Mouse (Mus musculus) hindbrain, embryonic 11.5 days (tissue): ENCODE results near the gene Etfbkmt. TPM values are rescaled to one million over a fixed set of nuclear protein-coding genes. Genes with fewer than 3 reads are reported as not detected.
"Not testable (repeated sequence)": the region's sequence is repeated elsewhere in the genome, so short reads cannot be mapped to it uniquely, and the experiment has no call there.

Experiments
- ATAC-seq: fragments of 200-750 bp; cut with Nextera tagmentation; 2 replicates; pipeline ENCODE4 v1.8.0; 2017; ENCODE audit warnings: mild to moderate bottlenecking, moderate TSS enrichment, moderate library complexity; ENCODE audit not compliant: low FRiP score
- DNase-seq: peaks from one replicate; pipeline ENCODE4 v3.0.0-alpha.2; 2015; ENCODE audit warnings: low spot score
- H3K27ac ChIP-seq: fragments of 300-500 bp; sonication (generic); 2 replicates; pipeline ENCODE4 v1.5.1; 2014; ENCODE audit warnings: mild to moderate bottlenecking, low read depth, low read length
- H3K27me3 ChIP-seq: fragments of 300-500 bp; sonication (generic); 2 replicates; pipeline ENCODE4 v1.6.1; 2014; ENCODE audit warnings: mild to moderate bottlenecking, low read length, moderate library complexity, mixed read lengths; ENCODE audit not compliant: control insufficient read depth, insufficient read depth
- H3K36me3 ChIP-seq: fragments of 300-500 bp; sonication (generic); 2 replicates; pipeline ENCODE4 v1.6.1; 2014; ENCODE audit warnings: mild to moderate bottlenecking, low read length, moderate library complexity, mixed read lengths; ENCODE audit not compliant: control insufficient read depth, insufficient read depth
- H3K4me1 ChIP-seq: fragments of 300-500 bp; sonication (generic); replicated peaks from 2 replicates; pipeline ENCODE4 v1.6.1; 2014; ENCODE audit warnings: low read length, mixed read lengths; ENCODE audit not compliant: control insufficient read depth, insufficient read depth
- H3K4me2 ChIP-seq: fragments of 300-500 bp; sonication (generic); replicated peaks from 2 replicates; pipeline ENCODE4 v1.6.1; 2014; ENCODE audit warnings: mild to moderate bottlenecking, low read depth, low read length
- H3K4me3 ChIP-seq: fragments of 300-500 bp; sonication (generic); 2 replicates; pipeline ENCODE4 v1.5.1; 2014; ENCODE audit warnings: low read depth, low read length
- H3K9ac ChIP-seq: fragments of 300-500 bp; sonication (generic); 2 replicates; pipeline ENCODE4 v1.6.1; 2014; ENCODE audit warnings: low read depth, low read length
- H3K9me3 ChIP-seq: fragments of 300-500 bp; sonication (generic); 2 replicates; pipeline ENCODE4 v1.6.1; 2016; ENCODE audit warnings: low read length; ENCODE audit not compliant: control insufficient read depth
- WGBS: fragments of 180-500 bp; shearing (Covaris S2); extraction: QIAGEN DNeasy Blood & Tissue Kit; methylation state at CpG from one replicate; pipeline ENCODE4 v1.1.7; 2014; 5-methylcytosine and 5-hydroxymethylcytosine counted together
- polyA plus RNA-seq: library from polyadenylated mRNA; unstranded; fragments of >200 nt; fragmentation: Nextera tagmentation; extraction: Ambion mirVana; gene quantifications from 2 replicates; pipeline ENCODE4 v1.2.1, GENCODE M21; 2014

Etfbkmt gene
- polyA plus RNA-seq, 1 experiment from 2014 or later, result 8.8 TPM

GRCm38 (mm10) chr6:149188041-149188924 is 48.6 kb downstream of the Etfbkmt start, which contains the start of gene Amn1:
Gene Amn1 (minus strand): TSS chr6:149188712.
- peak; percentile 98 for DNase-seq
- no peaks in the 10 kb centered on the region for H3K27me3 ChIP-seq
- no peaks in the 10 kb centered on the region for H3K36me3 ChIP-seq
- peak within 1 kb of the TSS; percentile 98 for H3K9ac ChIP-seq
- H3K27ac ChIP-seq, result peak within 1 kb of the TSS; percentile 93
- WGBS, result under 1% methylated on average over 34 of the region's 34 CpGs
- H3K4me1 ChIP-seq, result no peaks in the 10 kb centered on the region; the same call in 1 of the 2 replicates
- peak within 1 kb of the TSS; percentile 56 for H3K4me2 ChIP-seq
- no peaks in the 10 kb centered on the region for H3K9me3 ChIP-seq
- peak within 1 kb of the TSS; percentile 80 for H3K4me3 ChIP-seq
- ATAC-seq, result peak; percentile 99

GRCm38 (mm10) chr6:149188925-149189257 is 49.2 kb downstream of the Etfbkmt start:
- Histone ChIP-seq H3K4me1 (no peaks in the 10 kb centered on the region; the same call in 1 of the 2 replicates), H3K27me3 (no peaks in the 10 kb centered on the region), H3K36me3 (no peaks in the 10 kb centered on the region), H3K9ac (peak overlapping the region; percentile 98; the same call in 1 of the 2 replicates), H3K4me3 (peak overlapping the region; percentile 80), H3K9me3 (no peaks in the 10 kb centered on the region), H3K4me2 (peak overlapping the region; percentile 48), H3K27ac (peak overlapping the region; percentile 93)
- 44% methylated on average over 8 of the region's 8 CpGs for WGBS
- DNase-seq, result no peak
- ATAC-seq, result no peak

GRCm38 (mm10) chr6:149189340-149189922 is 49.8 kb downstream of the Etfbkmt start:
- H3K36me3 ChIP-seq, result no peaks in the 10 kb centered on the region
- no peak for DNase-seq
- peak overlapping the region; percentile 48; the same call in 1 of the 2 replicates for H3K4me2 ChIP-seq
- no peak overlapping the region for H3K4me3 ChIP-seq
- H3K9ac ChIP-seq, result no peak overlapping the region
- H3K27me3 ChIP-seq, result no peaks in the 10 kb centered on the region
- H3K9me3 ChIP-seq, result no peaks in the 10 kb centered on the region
- no peak for ATAC-seq
- H3K4me1 ChIP-seq, result no peaks in the 10 kb centered on the region; the same call in 1 of the 2 replicates
- H3K27ac ChIP-seq, result no peak overlapping the region
- WGBS, result 96% methylated on average over 16 of the region's 16 CpGs

GRCm38 (mm10) chr6:149191951-149192350 is 52.3 kb downstream of the Etfbkmt start:
- not testable (repeated sequence) for H3K27ac ChIP-seq, DNase-seq, H3K4me2 ChIP-seq, H3K4me3 ChIP-seq, H3K9me3 ChIP-seq, H3K36me3 ChIP-seq, H3K9ac ChIP-seq, H3K4me1 ChIP-seq, H3K27me3 ChIP-seq, ATAC-seq
- WGBS, result 87% methylated on average over 5 of the region's 5 CpGs

GRCm38 (mm10) chr6:149193276-149193905 is 53.7 kb downstream of the Etfbkmt start:
- Histone ChIP-seq H3K27me3 (no peaks in the 10 kb centered on the region), H3K36me3 (no peaks in the 10 kb centered on the region), H3K4me2 (no peak overlapping the region), H3K4me1 (no peaks in the 10 kb centered on the region), H3K27ac (no peak overlapping the region), H3K9me3 (no peaks in the 10 kb centered on the region), H3K4me3 (no peak overlapping the region), H3K9ac (no peak overlapping the region)
- 83% methylated on average over 5 of the region's 5 CpGs for WGBS
- ATAC-seq, result no peak
- DNase-seq, result no peak

GRCm38 (mm10) chr6:149197116-149197515 is 57.5 kb downstream of the Etfbkmt start:
- no peak overlapping the region for H3K4me3 ChIP-seq
- H3K36me3 ChIP-seq, result no peaks in the 10 kb centered on the region
- H3K27me3 ChIP-seq, result no peaks in the 10 kb centered on the region
- WGBS, result 75% methylated on average over 3 of the region's 3 CpGs
- H3K4me2 ChIP-seq, result no peak overlapping the region
- DNase-seq (no peak), ATAC-seq (no peak)
- H3K9ac ChIP-seq, result no peak overlapping the region
- no peaks in the 10 kb centered on the region for H3K9me3 ChIP-seq
- no peaks in the 10 kb centered on the region for H3K4me1 ChIP-seq
- no peak overlapping the region for H3K27ac ChIP-seq

GRCm38 (mm10) chr6:149198572-149198971 is 58.9 kb downstream of the Etfbkmt start:
- ATAC-seq, result no peak
- Histone ChIP-seq H3K27ac (no peak overlapping the region), H3K9ac (no peak overlapping the region), H3K4me1 (no peaks in the 10 kb centered on the region), H3K9me3 (no peaks in the 10 kb centered on the region), H3K36me3 (no peaks in the 10 kb centered on the region), H3K4me2 (no peak overlapping the region), H3K27me3 (no peaks in the 10 kb centered on the region), H3K4me3 (no peak overlapping the region)
- no peak for DNase-seq
